ENCODE assay signal across 8 mouse cellular contexts in the genomic region with DNA sequence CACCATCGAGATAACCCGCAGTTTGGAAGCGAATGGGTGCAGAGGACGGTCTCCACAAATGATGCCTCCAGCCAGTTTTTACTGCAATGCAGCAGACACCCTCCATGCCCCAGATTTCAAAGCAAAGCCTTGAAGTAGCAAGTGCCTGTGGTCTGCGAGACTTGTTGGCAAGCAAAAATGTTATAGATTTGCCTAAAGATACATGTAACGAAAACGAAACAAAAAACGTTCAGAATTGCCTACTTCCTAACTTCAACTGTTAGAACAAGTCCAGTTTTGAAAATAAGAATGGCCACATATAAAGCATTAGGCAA. TPM values are rescaled to one million over a fixed set of nuclear protein-coding genes. Genes with fewer than 3 reads are reported as not detected.
DNase-seq lines count a peak whose midpoint lies in the region; TF ChIP-seq lines count a peak whose summit lies in the region.

No protein-coding gene starts in this region.

- H3K4me1 ChIP-seq in spleen, adult 2 months (ENCODE audit: control insufficient read depth, insufficient read depth, insufficient read length): peaks cover 15% of the 10 kb centered on the region
- H3K4me1 ChIP-seq in embryonic fibroblast, embryonic 13.5 days (ENCODE audit: control insufficient read depth, insufficient read depth, low read length): peaks cover 3% of the 10 kb centered on the region
- H3K4me1 ChIP-seq in limb, embryonic 10.5 days: peaks cover 19% of the 10 kb centered on the region
- H3K4me1 ChIP-seq in olfactory bulb, adult 2 months (ENCODE audit: control insufficient read depth, insufficient read depth, low read length): no peaks in the 10 kb centered on the region

- peak overlapping the region; percentile 95 for H3K4me3 ChIP-seq in spleen, adult 2 months (ENCODE audit: extremely low read depth, insufficient read depth, insufficient read length)
- peak overlapping the region; percentile 100 for H3K4me3 ChIP-seq in embryonic fibroblast, embryonic 13.5 days (ENCODE audit: insufficient read depth, low read length)
- peak overlapping the region; percentile 85 for H3K4me3 ChIP-seq in limb, embryonic 10.5 days
- peak overlapping the region; percentile 80 for H3K4me3 ChIP-seq in olfactory bulb, adult 2 months (ENCODE audit: insufficient read depth, low read depth, low read length)

- TF ChIP-seq POLR2A in spleen, adult 2 months (IDR thresholded peaks at IDR 0.05; ENCODE audit: low read depth, low read length): no peak
- no peak for TF ChIP-seq POLR2A in embryonic fibroblast, embryonic 13.5 days (IDR thresholded peaks at IDR 0.05; ENCODE audit: low read depth, low read length)
- no peak for TF ChIP-seq POLR2A in olfactory bulb, adult 2 months (IDR thresholded peaks at IDR 0.05; ENCODE audit: insufficient read depth, low read depth, low read length)

- H3K27me3 ChIP-seq in spleen, adult 2 months (ENCODE audit: control insufficient read depth, insufficient read depth, low read length): no peaks in the 10 kb centered on the region
- H3K27me3 ChIP-seq in limb, embryonic 10.5 days (ENCODE audit: low read depth, poor library complexity, severe bottlenecking): no peaks in the 10 kb centered on the region

- WGBS in spleen, adult 2 months: under 1% methylated on average over 8 of the region's 8 CpGs
- WGBS in limb, embryonic 10.5 days: 19% methylated on average over 8 of the region's 8 CpGs
- 8% methylated on average over 8 of the region's 8 CpGs for WGBS in olfactory bulb, adult 2 months

- no peak for DNase-seq in spleen, adult 2 months (ENCODE audit: low read depth in 1 of 2, low spot score in 2 of 2)
- DNase-seq in spleen, postnatal 10 days (ENCODE audit: low spot score in 2 of 2): no peak
- DNase-seq in limb, embryonic 10.5 days (ENCODE audit: low spot score): no peak
- no peak for DNase-seq in left cerebral cortex, postnatal 36 days (ENCODE audit: low spot score in 2 of 2)
- DNase-seq in cerebellum, postnatal 36 days: no peak
- DNase-seq in Muller cell, postnatal 12 days (ENCODE audit: inconsistent ontology term): no peak

- no peak for TF ChIP-seq CTCF in spleen, adult 2 months (IDR thresholded peaks at IDR 0.05; ENCODE audit: extremely low read depth, insufficient read depth, insufficient read length, insufficient replicate concordance)
- no peak for TF ChIP-seq CTCF in embryonic fibroblast, embryonic 13.5 days (IDR thresholded peaks at IDR 0.05; ENCODE audit: borderline replicate concordance, insufficient read depth, low read length)
- TF ChIP-seq CTCF in olfactory bulb, adult 2 months (IDR thresholded peaks at IDR 0.05; ENCODE audit: insufficient read depth, low read depth, low read length): no peak

- peak overlapping the region; percentile 99 for H3K27ac ChIP-seq in spleen, adult 2 months (ENCODE audit: insufficient read depth, low read length)
- H3K27ac ChIP-seq in embryonic fibroblast, embryonic 13.5 days (ENCODE audit: insufficient read depth, low read length): peak overlapping the region; percentile 96
- H3K27ac ChIP-seq in limb, embryonic 10.5 days: peak overlapping the region; percentile 99
- peak overlapping the region; percentile 68 for H3K27ac ChIP-seq in olfactory bulb, adult 2 months (ENCODE audit: insufficient read depth, low read depth, low read length)

- intact Hi-C loops in left cerebral cortex, postnatal 36 days (cut with DNase I): loop anchor here (5.0 kb wide), 1 partner anchor 124 kb away; the partner anchor contains the start of genes Nt5c3 and Vmn1r4

- H3K9me3 ChIP-seq in limb, embryonic 10.5 days (replicated peaks): no peaks in the 10 kb centered on the region

- H3K36me3 ChIP-seq in spleen, adult 2 months (ENCODE audit: control insufficient read depth, insufficient read depth, low read length): no peaks in the 10 kb centered on the region
- peaks cover 7% of the 10 kb centered on the region; the same call in 1 of the 2 replicates for H3K36me3 ChIP-seq in limb, embryonic 10.5 days

RNA-seq across cellular contexts. Expression of gene Kbtbd2, which starts 0.5 kb away (rescaled TPM):
- 7.2 and 8.0 TPM in 2 replicates for polyA plus RNA-seq in spleen, adult 2 months (2012; rRNA removed)
- 37.8 and 47.3 TPM in 2 replicates for polyA plus RNA-seq in embryonic fibroblast, embryonic 13.5 days (2011; ENCODE audit: insufficient read length, low read depth, missing spikeins)
- polyA plus RNA-seq in limb, embryonic 10.5 days (2016; fragmentation: Nextera tagmentation; extraction: Ambion mirVana): 37.3 and 42.6 TPM in 2 replicates
- not detected in 2 replicates for polyA plus RNA-seq in olfactory bulb, adult 2 months (2012; ENCODE audit: insufficient read depth, insufficient read length, low replicate concordance, missing spikeins)
- 10 to 100 TPM; 54.7 to 58.6 TPM for total RNA-seq in left cerebral cortex, postnatal 36 days (2021)

RNA-seq across cellular contexts. Expression of gene Fkbp9, which starts 33.8 kb away (rescaled TPM):
- polyA plus RNA-seq in spleen, adult 2 months (2012; rRNA removed): 6.7 and 9.2 TPM in 2 replicates
- 340 and 352 TPM in 2 replicates for polyA plus RNA-seq in embryonic fibroblast, embryonic 13.5 days (2011; ENCODE audit: insufficient read length, low read depth, missing spikeins)
- polyA plus RNA-seq in limb, embryonic 10.5 days (2016; fragmentation: Nextera tagmentation; extraction: Ambion mirVana): 64.6 and 65.4 TPM in 2 replicates
- polyA plus RNA-seq in olfactory bulb, adult 2 months (2012; ENCODE audit: insufficient read depth, insufficient read length, low replicate concordance, missing spikeins): not detected in 2 replicates
- 10 to 100 TPM; 26.7 to 29.0 TPM for total RNA-seq in left cerebral cortex, postnatal 36 days (2021)
